Mouse (Mus musculus) cerebellum, adult 11 months (tissue): ENCODE measurements around the gene Stx11.

ENCODE experiments used
- DNase-seq: peaks from one replicate; pipeline ENCODE4 v3.0.0; 2022

Stx11 gene

GRCm38 (mm10) chr10:12911451-12911850 is 52.6 kb downstream of the Stx11 start:
- no peak for DNase-seq

- DNase-seq = no peak
Observed at GRCm38 (mm10) chr10:12909891-12910290, 54.2 kb downstream of the Stx11 start.

GRCm38 (mm10) chr10:12909179-12909578 is 54.9 kb downstream of the Stx11 start:
- DNase-seq = no peak

- DNase-seq = no peak
Observed at GRCm38 (mm10) chr10:12904140-12904528, 60.0 kb downstream of the Stx11 start.

GRCm38 (mm10) chr10:12903440-12904139 is 60.5 kb downstream of the Stx11 start:
- DNase-seq = no peak

- no peak for DNase-seq
Observed at GRCm38 (mm10) chr10:12899901-12900300, 64.2 kb downstream of the Stx11 start.

GRCm38 (mm10) chr10:12893339-12893738 is 70.8 kb downstream of the Stx11 start:
- DNase-seq = no peak

- DNase-seq = no peak
Observed at GRCm38 (mm10) chr10:12888373-12888772, 75.7 kb downstream of the Stx11 start.
